Mouse (Mus musculus): Measurements from ENCODE around the gene Fibp.

Fibp gene

GRCm38 (mm10) chr19:5460465-5460911 lies at the start of gene Fibp:
Fibp (plus strand) TSS chr19:5460615.
- peak; percentile 87 to 88 for DNase-seq

- DNase-seq, result no peak
Observed at GRCm38 (mm10) chr19:5410641-5411040, 49.8 kb upstream of the Fibp start.

- no peak for DNase-seq
Observed at GRCm38 (mm10) chr19:5411961-5412360, 48.5 kb upstream of the Fibp start.

- DNase-seq, result no peak
Observed at GRCm38 (mm10) chr19:5413840-5414239, 46.6 kb upstream of the Fibp start.

- peak; percentile 58 to 63 for DNase-seq
Observed at GRCm38 (mm10) chr19:5414534-5414957, 45.9 kb upstream of the Fibp start.

- DNase-seq, result no peak
Observed at GRCm38 (mm10) chr19:5418750-5419466, 41.5 kb upstream of the Fibp start.

GRCm38 (mm10) chr19:5419630-5420029 lies 40.8 kb upstream of the Fibp start:
- no peak for DNase-seq

- DNase-seq, result no peak
Observed at GRCm38 (mm10) chr19:5420579-5420978, 39.8 kb upstream of the Fibp start.

- no peak for DNase-seq
Observed at GRCm38 (mm10) chr19:5421784-5422183, 38.6 kb upstream of the Fibp start.

- no peak for DNase-seq
Observed at GRCm38 (mm10) chr19:5422267-5422666, 38.1 kb upstream of the Fibp start.

GRCm38 (mm10) chr19:5422895-5423443 lies 37.4 kb upstream of the Fibp start:
- DNase-seq, result no peak

GRCm38 (mm10) chr19:5423561-5423960 lies 36.9 kb upstream of the Fibp start:
- no peak for DNase-seq

GRCm38 (mm10) chr19:5424092-5424781 lies 36.2 kb upstream of the Fibp start:
- peak; percentile 92 to 95 for DNase-seq

GRCm38 (mm10) chr19:5424782-5425741 lies 35.4 kb upstream of the Fibp start, which contains the start of the genes Drap1 and AI837181:
Drap1 (minus strand) TSS chr19:5424979.
AI837181 (plus strand) TSS chr19:5425144.
- DNase-seq, result peak; percentile 91 to 93

- DNase-seq, result no peak
Observed at GRCm38 (mm10) chr19:5425906-5426565, 34.4 kb upstream of the Fibp start.

- no peak for DNase-seq
Observed at GRCm38 (mm10) chr19:5426640-5427290, 33.6 kb upstream of the Fibp start.

- no peak for DNase-seq
Observed at GRCm38 (mm10) chr19:5428083-5428482, 32.3 kb upstream of the Fibp start.

- DNase-seq, result no peak
Observed at GRCm38 (mm10) chr19:5429219-5429618, 31.2 kb upstream of the Fibp start.

GRCm38 (mm10) chr19:5429806-5430205 lies 30.6 kb upstream of the Fibp start:
- DNase-seq, result peak; percentile 53 to 63

GRCm38 (mm10) chr19:5430408-5430807 lies 30.0 kb upstream of the Fibp start:
- DNase-seq, result no peak

- peak; percentile 70 to 83 for DNase-seq
Observed at GRCm38 (mm10) chr19:5431911-5432464, 28.4 kb upstream of the Fibp start.
